Mouse (Mus musculus) midbrain, embryonic 14.5 days (tissue): ENCODE results near the gene Wdr89. TPM values are rescaled to one million over a fixed set of nuclear protein-coding genes. Genes with fewer than 3 reads are reported as not detected.
"Not testable (repeated sequence)": the region's sequence is repeated elsewhere in the genome, so short reads cannot be mapped to it uniquely, and the experiment has no call there.

Experiments
- ATAC-seq: fragments of 200-750 bp; cut with Nextera tagmentation; 2 replicates; pipeline ENCODE4 v1.8.0; 2017; ENCODE audit warnings: moderate number of reproducible peaks, moderate library complexity; ENCODE audit not compliant: low FRiP score, low TSS enrichment
- DNase-seq: peaks from one replicate; pipeline ENCODE4 v3.0.0-alpha.2; 2015
- H3K27ac ChIP-seq: fragments of 300-500 bp; sonication (generic); replicated peaks from 2 replicates; pipeline ENCODE4 v1.5.1; 2014; ENCODE audit warnings: mild to moderate bottlenecking, low read depth, low read length, moderate library complexity
- H3K27me3 ChIP-seq: fragments of 300-500 bp; sonication (generic); 2 replicates; pipeline ENCODE4 v1.6.1; 2014; ENCODE audit warnings: low read length, control low read depth, mixed read lengths; ENCODE audit not compliant: control insufficient read depth, insufficient read depth
- H3K36me3 ChIP-seq: fragments of 300-500 bp; sonication (generic); 2 replicates; pipeline ENCODE4 v1.6.1; 2014; ENCODE audit warnings: low read length, control low read depth; ENCODE audit not compliant: control insufficient read depth, insufficient read depth
- H3K4me1 ChIP-seq: fragments of 300-500 bp; sonication (generic); 2 replicates; pipeline ENCODE4 v1.6.1; 2014; ENCODE audit warnings: mild to moderate bottlenecking, antibody characterized with exemption, low read length, control low read depth; ENCODE audit not compliant: control insufficient read depth, insufficient read depth
- H3K4me2 ChIP-seq: fragments of 300-500 bp; sonication (generic); 2 replicates; pipeline ENCODE4 v1.6.1; 2014; ENCODE audit warnings: mild to moderate bottlenecking, low read length, moderate library complexity
- H3K4me3 ChIP-seq: fragments of 300-500 bp; sonication (generic); replicated peaks from 2 replicates; pipeline ENCODE4 v1.5.1; 2014; ENCODE audit warnings: low read depth, low read length
- H3K9ac ChIP-seq: fragments of 300-500 bp; sonication (generic); replicated peaks from 2 replicates; pipeline ENCODE4 v1.6.1; 2014; ENCODE audit warnings: mild to moderate bottlenecking, low read length, moderate library complexity
- H3K9me3 ChIP-seq: fragments of 300-500 bp; sonication (generic); 2 replicates; pipeline ENCODE4 v1.6.1; 2016; ENCODE audit warnings: low read length, control low read depth, mixed read lengths; ENCODE audit not compliant: control insufficient read depth
- WGBS: fragments of 180-500 bp; shearing (Covaris S2); extraction: QIAGEN DNeasy Blood & Tissue Kit; methylation state at CpG from one replicate; pipeline ENCODE4 v1.1.7; 2014; 5-methylcytosine and 5-hydroxymethylcytosine counted together
- polyA plus RNA-seq: library from polyadenylated mRNA; unstranded; fragments of >200 nt; fragmentation: Nextera tagmentation; extraction: Ambion mirVana; gene quantifications from 2 replicates; pipeline ENCODE4 v1.2.1, GENCODE M21; 2014

Gene Wdr89
- 5.4 and 6.2 TPM in 2 replicates for polyA plus RNA-seq

DNA sequence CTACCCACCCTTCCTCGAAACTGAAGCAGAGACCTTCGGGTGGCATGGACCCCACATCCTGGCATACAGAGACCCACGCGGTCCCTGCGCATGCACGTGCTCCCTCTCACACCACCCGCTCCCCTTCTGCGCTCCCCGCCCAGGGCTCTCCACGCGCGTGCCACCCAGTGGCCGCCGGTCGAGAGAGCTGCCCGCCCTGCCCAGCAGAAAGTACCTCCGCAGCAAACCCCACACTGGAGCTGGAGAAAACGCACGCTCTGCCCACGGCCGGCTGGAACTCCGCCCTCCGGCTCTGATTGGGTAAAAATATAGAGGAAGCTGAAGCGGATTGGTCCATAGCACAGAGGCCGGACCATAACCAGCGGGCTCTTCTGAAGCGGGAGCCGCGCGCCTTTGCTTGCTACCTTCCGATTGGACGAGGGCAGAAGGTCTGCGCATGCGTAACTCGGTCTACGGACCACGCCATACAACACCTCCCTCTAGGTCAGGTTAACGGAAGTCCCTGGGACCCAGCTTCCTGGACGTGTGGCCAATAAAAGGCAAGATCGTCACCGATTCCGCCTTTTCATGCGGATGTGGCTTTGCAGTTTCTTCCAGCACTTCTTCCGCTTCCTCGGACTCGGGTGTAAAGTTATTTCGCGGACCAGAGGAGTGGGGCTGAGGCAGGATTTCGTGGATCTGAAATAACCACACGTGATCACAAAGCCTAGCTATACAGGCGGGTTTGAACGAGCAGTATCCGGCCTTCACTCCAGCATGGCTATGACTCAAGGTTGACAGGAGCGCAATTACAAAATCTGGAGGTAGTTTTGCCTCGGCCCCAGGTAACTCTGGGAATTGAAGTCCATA is at the start of gene Wdr89:
Wdr89 (minus strand) TSS at position 280 of the 849 bp plus-strand sequence.
- peaks cover 7% of the 10 kb centered on the region for H3K4me1 ChIP-seq
- H3K9ac ChIP-seq, result peak within 1 kb of the TSS; percentile 66
- H3K36me3 ChIP-seq, result no peaks in the 10 kb centered on the region
- no peaks in the 10 kb centered on the region for H3K27me3 ChIP-seq
- ATAC-seq, result peak; percentile 99
- H3K4me3 ChIP-seq, result peak within 1 kb of the TSS; percentile 64
- DNase-seq, result peak; percentile 100
- H3K9me3 ChIP-seq, result no peaks in the 10 kb centered on the region
- WGBS, result under 1% methylated on average over 55 of the region's 55 CpGs
- H3K4me2 ChIP-seq, result peak within 1 kb of the TSS; percentile 89
- H3K27ac ChIP-seq, result peak within 1 kb of the TSS; percentile 75

DNA sequence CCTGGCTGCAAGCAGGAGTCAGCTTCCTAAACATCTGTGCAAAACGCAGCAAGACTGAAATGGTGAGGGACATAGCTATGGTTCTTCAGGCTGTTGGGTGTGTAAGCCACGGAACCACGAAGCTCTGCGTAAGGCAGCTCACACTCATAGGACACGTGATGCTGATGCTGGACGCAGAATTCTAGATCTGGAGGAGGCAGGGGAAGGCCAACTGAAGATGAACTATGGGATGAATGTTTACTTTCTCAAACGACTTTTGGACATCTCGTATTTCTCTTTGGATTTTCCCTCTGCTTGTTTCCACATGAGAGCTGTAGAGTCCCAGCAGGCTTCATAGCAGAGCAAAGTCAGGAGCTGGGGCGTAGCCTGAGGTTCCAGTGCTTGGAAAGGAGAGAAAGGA is 44.3 kb upstream of the Wdr89 start:
- Histone ChIP-seq H3K4me2 (no peak overlapping the region), H3K27me3 (no peaks in the 10 kb centered on the region), H3K4me3 (no peak overlapping the region), H3K9me3 (no peaks in the 10 kb centered on the region), H3K36me3 (0 out of 2 replicates have a peak, but pooled peaks cover 6% of the 10 kb centered on the region), H3K27ac (no peak overlapping the region), H3K9ac (no peak overlapping the region), H3K4me1 (no peaks in the 10 kb centered on the region)
- ATAC-seq (no peak), DNase-seq (no peak)
- WGBS, result 92% methylated on average over 9 of the region's 9 CpGs

DNA sequence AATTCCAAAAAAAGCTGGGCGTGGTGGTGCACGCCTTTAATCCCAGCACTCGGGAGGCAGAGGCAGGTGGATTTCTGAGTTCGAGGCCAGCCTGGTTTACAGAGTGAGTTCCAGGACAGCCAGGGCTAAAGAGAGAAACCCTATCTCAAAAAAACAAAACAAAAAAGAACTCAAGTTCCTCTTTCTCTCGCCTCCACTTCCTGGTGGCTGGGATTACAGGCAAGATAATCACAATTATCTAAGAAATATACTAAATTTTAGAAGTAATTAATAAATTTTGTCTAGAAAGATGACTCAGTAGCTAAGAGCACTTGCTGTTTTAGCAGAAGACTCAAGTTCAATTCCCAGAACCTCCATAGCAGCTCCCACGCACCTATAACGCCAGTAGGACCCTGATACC is 43.6 kb upstream of the Wdr89 start:
- not testable (repeated sequence) for DNase-seq, H3K9ac ChIP-seq, H3K4me1 ChIP-seq, H3K27me3 ChIP-seq, ATAC-seq, H3K4me3 ChIP-seq, H3K4me2 ChIP-seq, H3K36me3 ChIP-seq, H3K9me3 ChIP-seq, H3K27ac ChIP-seq
- 91% methylated on average over 7 of the region's 7 CpGs for WGBS

DNA sequence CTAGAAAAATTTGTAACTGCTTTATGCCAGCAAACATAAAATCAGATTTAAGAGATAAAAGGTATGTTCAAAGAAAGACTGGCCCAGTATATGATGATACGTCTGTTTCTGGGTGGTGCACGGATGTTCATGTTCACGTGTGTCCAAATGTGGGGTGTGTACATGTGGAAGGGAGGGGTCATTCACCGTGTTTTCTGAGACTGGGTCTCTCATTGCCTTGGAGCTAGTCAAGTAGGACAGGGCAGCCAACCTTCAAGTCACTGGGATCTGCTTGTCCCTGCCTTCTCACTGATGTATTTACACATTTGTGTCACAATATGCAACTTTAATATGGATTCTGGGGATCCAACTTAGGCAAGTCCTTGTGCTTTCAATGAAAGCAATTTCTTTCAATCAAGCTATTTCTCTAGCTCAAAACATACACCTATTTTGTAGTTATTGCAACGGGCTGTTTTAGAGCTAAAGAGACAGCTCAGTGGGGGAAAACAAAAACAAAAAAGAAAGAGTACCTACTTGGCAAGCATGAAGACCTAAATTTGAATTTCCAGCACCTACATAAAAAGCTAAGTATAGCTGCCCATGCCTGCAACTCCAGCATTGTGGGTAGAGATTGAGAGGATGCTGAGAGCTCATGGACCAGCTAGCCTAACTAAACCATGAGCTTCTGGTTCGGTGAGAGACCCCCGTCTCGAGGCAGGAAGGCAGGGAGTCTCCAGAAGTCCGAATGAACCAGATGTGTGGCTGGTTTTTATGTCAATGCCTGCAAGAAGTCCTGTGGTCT is 41.4 kb upstream of the Wdr89 start:
- H3K27me3 ChIP-seq, result no peaks in the 10 kb centered on the region
- no peak overlapping the region for H3K4me3 ChIP-seq
- no peak overlapping the region for H3K9ac ChIP-seq
- H3K9me3 ChIP-seq, result no peaks in the 10 kb centered on the region
- WGBS, result 92% methylated on average over 9 of the region's 9 CpGs
- H3K27ac ChIP-seq, result no peak overlapping the region
- no peak overlapping the region for H3K4me2 ChIP-seq
- ATAC-seq (no peak), DNase-seq (no peak)
- H3K36me3 ChIP-seq, result 0 out of 2 replicates have a peak, but pooled peaks cover under 1% of the 10 kb centered on the region
- H3K4me1 ChIP-seq, result no peaks in the 10 kb centered on the region

DNA sequence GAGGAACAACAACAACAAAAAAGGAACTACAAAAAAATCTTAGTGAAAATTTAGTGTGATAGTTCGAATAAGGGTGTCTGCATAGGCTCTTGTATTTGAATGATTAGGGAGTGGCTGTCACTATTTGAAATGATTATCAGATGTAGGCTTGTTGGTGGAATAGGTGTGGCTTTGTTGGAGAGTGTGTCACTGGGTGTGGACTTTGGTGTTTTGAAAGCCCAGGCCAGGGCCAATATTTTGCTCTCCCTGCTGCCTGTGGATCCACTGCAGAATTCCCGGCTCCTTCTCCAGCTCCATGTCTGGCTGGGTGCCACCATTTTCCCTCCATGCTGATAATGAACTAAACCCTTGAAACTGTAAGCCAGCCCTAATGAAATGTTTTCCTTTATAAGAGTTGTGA is 40.2 kb upstream of the Wdr89 start:
- no peaks in the 10 kb centered on the region for H3K36me3 ChIP-seq
- DNase-seq (no peak), ATAC-seq (no peak)
- WGBS, result 93% methylated on average over 2 of the region's 2 CpGs
- H3K4me3 ChIP-seq, result no peak overlapping the region
- no peaks in the 10 kb centered on the region for H3K9me3 ChIP-seq
- no peaks in the 10 kb centered on the region for H3K27me3 ChIP-seq
- no peak overlapping the region for H3K9ac ChIP-seq
- H3K27ac ChIP-seq, result no peak overlapping the region
- no peak overlapping the region for H3K4me2 ChIP-seq
- no peaks in the 10 kb centered on the region for H3K4me1 ChIP-seq

- 92% methylated on average over 7 of the region's 7 CpGs for WGBS
- no peaks in the 10 kb centered on the region for H3K36me3 ChIP-seq
- no peaks in the 10 kb centered on the region for H3K27me3 ChIP-seq
- no peak overlapping the region for H3K4me2 ChIP-seq
- no peak overlapping the region for H3K27ac ChIP-seq
- H3K4me1 ChIP-seq, result no peaks in the 10 kb centered on the region
- no peaks in the 10 kb centered on the region for H3K9me3 ChIP-seq
- ATAC-seq, result no peak
- no peak overlapping the region for H3K9ac ChIP-seq
- no peak overlapping the region for H3K4me3 ChIP-seq
- no peak for DNase-seq
Measured at GRCm38 (mm10) chr12:75706670-75707069, 37.3 kb upstream of the Wdr89 start.

DNA sequence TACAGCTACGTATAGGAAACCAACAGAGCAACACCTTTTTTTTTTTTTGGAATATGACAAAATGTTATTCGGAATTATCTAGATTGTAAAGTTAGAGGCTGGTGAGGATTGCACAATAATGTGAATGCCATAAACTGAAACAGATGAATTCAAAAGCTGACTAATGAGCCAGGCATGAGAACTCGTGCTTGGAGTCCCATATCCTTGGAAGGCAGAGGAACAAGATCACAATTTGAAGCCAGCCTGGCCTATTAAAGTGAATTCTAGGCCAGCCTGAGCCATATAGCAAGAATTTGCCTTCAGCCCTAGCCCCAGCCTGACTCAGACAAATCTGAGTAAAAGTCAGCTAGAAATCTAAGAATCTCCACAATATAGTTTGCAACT is 33.4 kb upstream of the Wdr89 start:
- Histone ChIP-seq H3K36me3 (no peaks in the 10 kb centered on the region), H3K4me2 (no peak overlapping the region), H3K9me3 (no peaks in the 10 kb centered on the region), H3K27me3 (no peaks in the 10 kb centered on the region), H3K4me3 (no peak overlapping the region), H3K9ac (no peak overlapping the region), H3K27ac (no peak overlapping the region), H3K4me1 (peaks cover 4% of the 10 kb centered on the region; the same call in 1 of the 2 replicates)
- no peak for DNase-seq
- no peak for ATAC-seq
- WGBS, result 94% methylated on average over 3 of the region's 3 CpGs

DNA sequence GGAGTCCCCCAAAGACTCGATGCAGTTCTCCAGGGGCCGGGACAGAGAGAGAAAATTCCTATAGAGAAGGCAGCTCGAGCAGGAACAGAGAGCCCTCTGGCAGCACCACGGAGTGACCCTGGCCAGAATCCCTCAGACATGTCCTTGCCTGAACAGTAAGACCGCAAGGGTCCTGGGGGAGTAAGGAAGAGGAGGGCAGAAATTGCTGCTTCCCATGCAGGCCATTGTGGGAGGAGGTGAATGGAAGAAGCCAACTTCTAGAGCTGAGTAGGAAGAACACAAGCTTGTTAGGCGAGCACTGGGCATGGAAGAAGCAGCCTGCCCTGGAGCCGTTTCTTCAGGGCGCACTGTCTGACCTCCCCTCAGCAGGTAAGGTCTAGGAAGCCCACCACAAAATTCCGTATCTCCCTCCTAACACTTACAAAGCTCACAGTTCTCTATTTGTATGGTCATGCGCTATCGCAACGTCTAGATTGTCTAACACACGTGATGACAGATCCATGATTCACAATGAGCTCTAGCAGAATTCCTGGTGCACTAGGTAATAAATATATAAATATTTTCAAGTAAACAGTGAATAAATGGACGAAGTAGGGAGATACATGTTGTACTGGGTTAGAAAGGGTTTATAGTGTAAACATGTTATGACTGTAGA is 32.9 kb upstream of the Wdr89 start:
- Histone ChIP-seq H3K9ac (no peak overlapping the region), H3K4me3 (no peak overlapping the region; the same call in 1 of the 2 replicates), H3K9me3 (no peaks in the 10 kb centered on the region), H3K27ac (no peak overlapping the region), H3K4me1 (peaks cover 4% of the 10 kb centered on the region; the same call in 1 of the 2 replicates), H3K36me3 (no peaks in the 10 kb centered on the region), H3K27me3 (no peaks in the 10 kb centered on the region), H3K4me2 (peak overlapping the region; percentile 35)
- DNase-seq (no peak), ATAC-seq (no peak)
- WGBS, result 74% methylated on average over 14 of the region's 14 CpGs
